Mouse (Mus musculus) midbrain, embryonic 15.5 days (tissue): ENCODE data around the gene Car5b. TPM values are rescaled to one million over a fixed set of nuclear protein-coding genes. Genes with fewer than 3 reads are reported as not detected.
A peak's percentile ranks its signal among the peaks of the same experiment; 100 is the strongest.

Experiments used
- ATAC-seq: fragments of 200-750 bp; cut with Nextera tagmentation; replicated peaks from 2 replicates; pipeline ENCODE4 v1.8.0; 2017; ENCODE audit warnings: moderate TSS enrichment
- H3K27ac ChIP-seq: fragments of 300-500 bp; sonication (generic); 2 replicates; pipeline ENCODE4 v1.5.1; 2015; ENCODE audit warnings: mild to moderate bottlenecking, inconsistent platforms
- H3K27me3 ChIP-seq: fragments of 300-500 bp; sonication (generic); replicated peaks from 2 replicates; pipeline ENCODE4 v1.6.1; 2015; ENCODE audit warnings: inconsistent platforms
- H3K36me3 ChIP-seq: fragments of 300-500 bp; sonication (generic); replicated peaks from 2 replicates; pipeline ENCODE4 v1.6.1; 2015; ENCODE audit warnings: inconsistent platforms
- H3K4me1 ChIP-seq: fragments of 300-500 bp; sonication (generic); 2 replicates; pipeline ENCODE4 v1.6.1; 2015; ENCODE audit warnings: inconsistent platforms
- H3K4me2 ChIP-seq: fragments of 300-500 bp; sonication (generic); 2 replicates; pipeline ENCODE4 v1.6.1; 2015; ENCODE audit warnings: inconsistent platforms, mild to moderate bottlenecking, moderate library complexity
- H3K4me3 ChIP-seq: fragments of 300-500 bp; sonication (generic); 2 replicates; pipeline ENCODE4 v1.5.1; 2015; ENCODE audit warnings: mild to moderate bottlenecking, inconsistent platforms
- H3K9ac ChIP-seq: fragments of 300-500 bp; sonication (generic); 2 replicates; pipeline ENCODE4 v1.6.1; 2015; ENCODE audit warnings: mild to moderate bottlenecking, inconsistent platforms
- H3K9me3 ChIP-seq: fragments of 300-500 bp; sonication (generic); 2 replicates; pipeline ENCODE4 v1.6.1; 2016; ENCODE audit warnings: inconsistent platforms
- WGBS: fragments of 180-500 bp; shearing (Covaris S2); methylation state at CpG from one replicate; pipeline ENCODE4 v1.1.7; 2015; ENCODE audit warnings: mixed read lengths; 5-methylcytosine and 5-hydroxymethylcytosine counted together
- polyA plus RNA-seq: library from polyadenylated mRNA; unstranded; fragments of >200 nt; fragmentation: Nextera tagmentation; extraction: Ambion mirVana; gene quantifications from 2 replicates; pipeline ENCODE4 v1.2.1, GENCODE M21; 2015

Gene Car5b
- polyA plus RNA-seq, 1 experiment from 2014 or later = 0.22 TPM

- 37% methylated on average over 12 of the region's 12 CpGs for WGBS
- peak; percentile 21 for ATAC-seq
- H3K4me2 ChIP-seq = peak overlapping the region; percentile 58
- 0 out of 2 replicates have a peak overlapping the region, but pooled peaks have one; percentile 94 for H3K27ac ChIP-seq
- no peaks in the 10 kb centered on the region for H3K27me3 ChIP-seq
- peaks cover 5% of the 10 kb centered on the region; the same call in 1 of the 2 replicates for H3K36me3 ChIP-seq
- H3K9ac ChIP-seq = peak overlapping the region; percentile 80; the same call in 1 of the 2 replicates
- H3K4me1 ChIP-seq = peaks cover 5% of the 10 kb centered on the region
- peak overlapping the region; percentile 64 for H3K4me3 ChIP-seq
- no peaks in the 10 kb centered on the region for H3K9me3 ChIP-seq
These were observed 70.4 kb downstream of the Car5b start for GRCm38 (mm10) chrX:163957381-163957780.

GRCm38 (mm10) chrX:163951618-163952017, 76.2 kb downstream of the Car5b start:
- 67% methylated on average over 1 of the region's 1 CpGs for WGBS
- Histone ChIP-seq H3K27ac (no peak overlapping the region), H3K36me3 (peaks cover 5% of the 10 kb centered on the region; the same call in 1 of the 2 replicates), H3K4me1 (no peaks in the 10 kb centered on the region), H3K4me2 (no peak overlapping the region), H3K27me3 (no peaks in the 10 kb centered on the region), H3K9ac (no peak overlapping the region), H3K4me3 (no peak overlapping the region), H3K9me3 (no peaks in the 10 kb centered on the region)
- no peak for ATAC-seq

GRCm38 (mm10) chrX:163944381-163944780, 83.4 kb downstream of the Car5b start:
- H3K9ac ChIP-seq = no peak overlapping the region
- no peaks in the 10 kb centered on the region; the same call in 1 of the 2 replicates for H3K27me3 ChIP-seq
- no peaks in the 10 kb centered on the region for H3K9me3 ChIP-seq
- H3K4me2 ChIP-seq = no peak overlapping the region
- WGBS = 92% methylated on average over 3 of the region's 3 CpGs
- no peak overlapping the region for H3K4me3 ChIP-seq
- H3K27ac ChIP-seq = no peak overlapping the region
- ATAC-seq = no peak
- H3K4me1 ChIP-seq = no peaks in the 10 kb centered on the region
- no peaks in the 10 kb centered on the region for H3K36me3 ChIP-seq

- no peak overlapping the region for H3K27ac ChIP-seq
- H3K27me3 ChIP-seq = no peaks in the 10 kb centered on the region; the same call in 1 of the 2 replicates
- H3K4me2 ChIP-seq = no peak overlapping the region
- no peaks in the 10 kb centered on the region for H3K36me3 ChIP-seq
- 91% methylated on average over 6 of the region's 6 CpGs for WGBS
- H3K4me3 ChIP-seq = no peak overlapping the region
- no peak overlapping the region for H3K9ac ChIP-seq
- H3K4me1 ChIP-seq = no peaks in the 10 kb centered on the region
- no peaks in the 10 kb centered on the region for H3K9me3 ChIP-seq
- no peak for ATAC-seq
These were observed 89.2 kb downstream of the Car5b start for GRCm38 (mm10) chrX:163938587-163938986.

GRCm38 (mm10) chrX:163934731-163935130, 93.1 kb downstream of the Car5b start:
- Histone ChIP-seq H3K27me3 (no peaks in the 10 kb centered on the region; the same call in 1 of the 2 replicates), H3K27ac (no peak overlapping the region), H3K9ac (no peak overlapping the region), H3K9me3 (no peaks in the 10 kb centered on the region), H3K4me3 (no peak overlapping the region), H3K4me2 (no peak overlapping the region), H3K36me3 (no peaks in the 10 kb centered on the region), H3K4me1 (no peaks in the 10 kb centered on the region)
- 85% methylated on average over 8 of the region's 8 CpGs for WGBS
- no peak for ATAC-seq

DNA sequence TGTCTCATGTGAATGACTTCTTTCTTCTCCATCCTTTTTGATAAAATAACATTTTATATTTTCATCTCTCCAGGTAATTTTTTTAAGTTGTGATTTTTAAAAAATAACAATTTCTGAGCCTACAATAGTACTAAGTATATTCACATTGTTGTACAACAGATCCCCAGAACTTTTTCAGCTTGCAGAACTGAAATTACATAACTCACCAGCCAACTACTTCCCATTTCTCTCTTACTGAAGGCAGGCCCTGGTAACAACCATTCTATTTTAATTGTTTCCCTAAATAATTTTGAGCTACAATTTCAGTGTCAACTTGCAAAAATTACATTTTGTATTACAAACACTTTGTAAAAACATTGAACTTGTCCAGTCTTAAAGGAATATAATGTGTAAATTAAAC, 98.2 kb downstream of the Car5b start:
- H3K27me3 ChIP-seq = no peaks in the 10 kb centered on the region; the same call in 1 of the 2 replicates
- H3K4me1 ChIP-seq = no peaks in the 10 kb centered on the region
- H3K36me3 ChIP-seq = no peaks in the 10 kb centered on the region
- ATAC-seq = no peak
- H3K27ac ChIP-seq = no peak overlapping the region
- no peak overlapping the region for H3K9ac ChIP-seq
- no peaks in the 10 kb centered on the region for H3K9me3 ChIP-seq
- no peak overlapping the region for H3K4me2 ChIP-seq
- no peak overlapping the region for H3K4me3 ChIP-seq

Other genes with a start within 250 kb of the Car5b start
- gene Ap1s2, start 119.0 kb downstream of the Car5b start, polyA plus RNA-seq = 89.3 and 101 TPM in 2 replicates
- 49.4 and 53.4 TPM in 2 replicates for gene Zrsr2, start 69.3 kb downstream of the Car5b start, polyA plus RNA-seq
- gene Siah1b, start 48.5 kb upstream of the Car5b start, polyA plus RNA-seq = 17.5 and 20.8 TPM in 2 replicates
- not detected in 2 replicates for gene Cltrn, start 60.8 kb upstream of the Car5b start, polyA plus RNA-seq
- 0.08 and 0.10 TPM in 2 replicates for gene Ace2, start 111.3 kb upstream of the Car5b start, polyA plus RNA-seq
- gene Bmx, start 230.2 kb upstream of the Car5b start, polyA plus RNA-seq = 0.32 and 0.44 TPM in 2 replicates
- 2.9 and 3.1 TPM in 2 replicates for gene Pir, start 241.4 kb upstream of the Car5b start, polyA plus RNA-seq